Mouse (Mus musculus) CH12.LX (cell line): Measurements from ENCODE around the gene Srsf9.

Experiments used
- CTCF ChIP-seq, 2 experiments: IDR thresholded peaks in 1 of 2; conservative IDR thresholded peaks in 1 of 2; 2 replicates each; pipeline ENCODE4 v1.5.1; 2011 to 2012; ENCODE audit warnings: low read depth in 2 of 2, low read length in 2 of 2, improper control_type of control experiment in 1 of 2, inconsistent platforms in 1 of 2, mild to moderate bottlenecking in 1 of 2, moderate library complexity in 1 of 2
- E2F4 ChIP-seq: IDR thresholded peaks from 2 replicates; pipeline ENCODE4 v1.6.1; 2011; ENCODE audit warnings: low read depth, low read length, improper control_type of control experiment; ENCODE audit not compliant: insufficient replicate concordance
- EP300 ChIP-seq: IDR thresholded peaks from 2 replicates; pipeline ENCODE4 v1.6.1; 2011; ENCODE audit warnings: low read length, improper control_type of control experiment
- ETS1 ChIP-seq: conservative IDR thresholded peaks from 2 replicates; pipeline ENCODE4 v1.6.1; 2012; ENCODE audit warnings: low read depth, mild to moderate bottlenecking, inconsistent platforms, low read length, improper control_type of control experiment, moderate library complexity
- JUND ChIP-seq: conservative IDR thresholded peaks from 2 replicates; pipeline ENCODE4 v1.6.1; 2011; ENCODE audit warnings: low read depth, low read length, improper control_type of control experiment
- MAFK ChIP-seq: IDR thresholded peaks from 2 replicates; pipeline ENCODE4 v1.6.1; 2011; ENCODE audit warnings: low read length, improper control_type of control experiment; ENCODE audit not compliant: insufficient replicate concordance
- MXI1 ChIP-seq: IDR thresholded peaks from 2 replicates; pipeline ENCODE4 v1.6.1; 2011; ENCODE audit warnings: mild to moderate bottlenecking, low read depth, low read length, improper control_type of control experiment
- NRF1 ChIP-seq: IDR thresholded peaks from 2 replicates; pipeline ENCODE4 v1.6.1; 2014; ENCODE audit warnings: low read depth, mild to moderate bottlenecking, inconsistent platforms, low read length, improper control_type of control experiment, moderate library complexity
- POLR2A ChIP-seq: IDR thresholded peaks from 2 replicates; pipeline ENCODE4 v1.6.1; 2011; ENCODE audit warnings: low read depth, mild to moderate bottlenecking, improper control_type of control experiment, low read length
- POLR2AphosphoS2 ChIP-seq: IDR thresholded peaks from 2 replicates; pipeline ENCODE4 v1.6.1; 2011; ENCODE audit warnings: low read depth, low read length, improper control_type of control experiment

GRCm38 (mm10) chr5:115300792-115301614 is 26.0 kb upstream of the Srsf9 start, which contains the start of gene Dynll1:
- TF ChIP-seq NRF1 (peak; percentile 54), POLR2A (peak; percentile 97), JUND (no peak), MAFK (peak; percentile 95), POLR2AphosphoS2 (peak; percentile 91), CTCF (conservative IDR thresholded peaks at IDR 0.05 in 1 of 2, IDR thresholded peaks at IDR 0.05 in 1 of 2; ENCODE audit: low read depth in 2 of 2, low read length in 2 of 2) (no peak), MXI1 (peak; percentile 100), EP300 (no peak), ETS1 (0 out of 2 replicates have a peak, but pooled peaks have one; percentile 14), E2F4 (no peak)
